Mouse (Mus musculus): ENCODE results near the gene Angptl1.

Gene Angptl1

DNA sequence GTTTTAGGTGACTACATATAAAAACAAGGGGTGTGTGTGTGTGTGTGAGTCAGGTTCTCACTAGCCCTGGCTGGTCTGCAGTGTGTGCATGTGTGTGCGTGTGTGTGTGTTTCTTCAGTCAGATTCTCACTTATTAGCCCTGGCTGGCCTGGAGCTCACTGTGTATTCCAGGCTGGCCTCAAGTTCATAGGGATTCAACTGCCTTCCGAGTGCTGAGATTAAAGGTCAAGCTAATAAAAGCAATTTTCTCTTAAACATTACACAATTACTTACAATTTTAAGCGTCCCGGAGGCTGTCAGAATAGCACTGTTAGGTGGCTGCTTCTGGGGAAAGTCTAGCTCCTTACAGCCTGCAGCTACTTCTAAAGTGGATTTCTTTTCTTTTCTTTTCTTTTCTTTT is at the start of gene Angptl1:
TSS of gene Angptl1 (plus strand) at position 386 of the 400 bp plus-strand sequence.
- no peak for DNase-seq (ENCODE audit: low read depth, low spot score)

DNA sequence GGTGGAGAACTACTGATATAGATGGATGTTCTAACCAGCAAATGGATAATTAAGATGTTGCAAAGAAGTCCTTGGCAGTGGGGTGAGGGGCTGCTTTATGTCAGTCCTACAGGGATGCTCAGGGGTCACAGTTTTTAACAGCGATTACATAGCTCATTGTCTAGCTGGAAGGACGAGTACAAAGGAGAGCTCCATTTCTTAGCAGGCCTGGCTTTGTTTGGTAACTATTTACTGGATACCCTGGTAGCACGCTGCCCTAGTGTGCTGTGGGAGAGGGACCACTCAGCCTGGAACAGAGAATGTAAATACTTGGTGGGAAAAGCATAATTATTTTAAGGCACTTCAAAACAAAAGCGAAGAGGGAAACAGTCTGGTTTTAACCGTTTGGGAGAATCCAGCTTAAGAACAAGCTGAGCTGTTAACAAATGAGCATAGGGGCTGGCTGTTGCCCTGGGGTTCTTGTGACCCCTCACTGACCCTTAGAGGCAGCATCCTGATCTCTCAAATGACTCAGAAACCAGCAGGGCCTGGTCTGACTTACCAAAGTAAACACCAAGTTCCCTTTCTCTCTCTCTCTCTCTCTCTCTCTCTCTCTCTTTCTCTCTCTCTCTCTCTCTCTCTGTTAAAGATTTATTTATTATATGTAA is 48.4 kb upstream of the Angptl1 start:
- DNase-seq (ENCODE audit: low read depth, low spot score) = no peak

DNA sequence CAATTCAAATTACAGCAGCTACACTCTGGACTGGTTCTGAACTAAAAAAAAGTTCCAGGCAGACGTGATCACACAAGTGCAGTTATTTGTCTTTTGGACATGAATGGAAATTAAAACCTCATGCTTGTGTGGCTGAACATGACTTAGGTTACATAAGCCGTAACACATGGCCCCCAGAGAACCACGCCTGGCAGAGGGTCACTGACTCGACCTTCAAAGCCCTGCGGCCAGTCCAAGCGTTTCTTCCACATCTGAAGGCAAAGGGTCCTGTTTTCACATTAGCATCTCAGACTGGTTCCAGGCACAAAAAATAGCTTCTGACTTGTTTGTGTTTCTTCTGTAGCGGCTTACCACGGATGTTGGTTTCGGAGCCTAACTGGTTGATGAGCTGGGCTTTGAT is 42.1 kb upstream of the Angptl1 start:
- DNase-seq (ENCODE audit: low read depth, low spot score) = no peak

DNA sequence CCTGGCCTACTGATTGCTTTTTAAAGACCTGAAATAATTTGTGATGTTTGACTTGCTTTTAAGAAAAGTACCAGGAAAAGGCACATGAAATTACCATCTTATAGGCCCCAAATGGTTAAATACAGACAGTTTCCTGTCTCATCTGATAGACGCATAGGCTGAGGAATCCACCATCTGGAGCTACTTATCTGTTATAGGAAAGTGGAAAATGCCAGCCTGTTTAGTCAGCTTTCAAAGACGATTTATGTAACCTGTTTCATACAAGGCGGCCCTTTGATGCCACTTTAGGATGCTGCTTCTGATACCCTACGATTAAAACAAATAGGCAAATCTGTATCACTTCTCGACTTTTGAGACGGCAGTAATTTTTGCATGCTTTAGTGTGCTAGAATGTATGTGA is 37.1 kb upstream of the Angptl1 start:
- DNase-seq (ENCODE audit: low read depth, low spot score) = no peak

DNA sequence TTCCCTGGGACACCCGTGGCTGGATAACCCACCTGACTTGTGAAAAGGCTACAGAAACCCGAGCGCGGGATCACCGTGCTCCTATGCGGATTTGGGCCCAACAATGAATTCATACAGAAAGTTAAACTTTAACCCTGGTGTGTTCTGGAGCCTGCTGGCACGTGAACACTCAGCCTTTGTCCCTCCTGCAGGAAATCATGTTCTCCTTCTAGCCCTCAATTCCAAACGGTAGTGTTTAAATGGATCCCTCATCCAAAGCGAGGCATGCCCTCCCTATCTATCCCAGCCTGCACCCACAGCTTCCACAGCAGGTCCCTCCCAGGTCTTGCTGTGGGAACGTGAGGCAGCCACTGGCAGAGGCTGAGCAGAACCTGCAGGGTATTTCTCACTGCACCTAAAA is 30.0 kb upstream of the Angptl1 start:
- no peak for DNase-seq (ENCODE audit: low read depth, low spot score)

DNA sequence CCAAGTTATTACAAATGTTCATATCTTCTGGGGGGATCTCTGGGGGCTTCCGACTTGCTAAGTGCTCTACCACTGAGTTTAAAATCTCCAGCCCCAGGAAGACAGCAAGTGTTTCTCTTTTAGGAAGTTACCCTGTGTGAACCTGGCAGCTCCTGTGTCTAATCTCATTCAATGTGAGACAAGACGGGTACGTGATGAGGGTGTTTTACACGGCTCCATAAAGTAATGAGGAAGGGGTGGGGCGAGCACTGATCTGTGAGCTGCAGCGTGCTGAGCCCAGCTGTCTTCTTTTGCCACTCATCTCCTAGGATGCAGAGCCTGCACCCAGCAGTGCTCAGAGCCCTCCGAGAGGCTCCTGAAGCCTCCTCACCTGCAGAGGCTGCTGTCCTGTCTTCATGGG is 26.4 kb upstream of the Angptl1 start:
- no peak for DNase-seq (ENCODE audit: low read depth, low spot score)

DNA sequence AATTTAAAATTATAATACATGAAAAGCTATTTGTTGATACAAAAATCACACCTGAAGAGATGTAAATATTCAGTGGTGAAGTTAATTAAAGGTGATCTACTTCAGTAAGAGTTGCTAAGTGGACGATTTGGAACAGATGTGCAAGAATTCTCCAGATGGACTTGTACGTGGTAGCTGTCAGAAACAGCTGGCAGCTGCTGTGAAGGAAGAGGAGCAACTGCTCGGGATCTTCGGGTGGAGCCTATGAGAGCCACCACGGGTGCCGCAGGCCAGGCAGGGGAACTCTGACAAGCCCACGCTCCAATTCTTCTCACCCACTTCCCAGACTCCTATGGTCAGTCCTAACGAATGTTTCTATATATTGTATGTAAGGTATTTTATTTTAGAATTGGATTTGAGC is 25.6 kb upstream of the Angptl1 start:
- DNase-seq (ENCODE audit: low read depth, low spot score) = no peak

DNA sequence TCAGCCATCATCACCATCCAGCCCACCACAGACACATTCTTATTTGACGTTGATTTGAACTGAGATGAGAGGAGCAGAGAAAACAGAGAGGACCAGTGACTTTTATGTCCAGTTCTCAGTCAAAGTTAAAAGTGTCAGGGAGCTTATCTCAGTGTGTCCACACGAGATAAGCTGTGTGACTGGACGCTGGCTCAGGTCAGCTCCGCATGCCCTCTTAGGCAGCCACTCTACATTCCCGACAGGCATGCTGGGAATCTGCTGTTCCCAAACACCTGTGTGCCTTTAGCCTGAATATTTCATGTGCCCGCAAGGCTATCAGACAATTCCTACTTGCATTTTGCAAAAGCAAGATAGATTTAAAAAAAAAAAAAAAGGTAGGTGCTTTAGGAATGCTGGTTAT is 24.9 kb upstream of the Angptl1 start:
- no peak for DNase-seq (ENCODE audit: low read depth, low spot score)

DNA sequence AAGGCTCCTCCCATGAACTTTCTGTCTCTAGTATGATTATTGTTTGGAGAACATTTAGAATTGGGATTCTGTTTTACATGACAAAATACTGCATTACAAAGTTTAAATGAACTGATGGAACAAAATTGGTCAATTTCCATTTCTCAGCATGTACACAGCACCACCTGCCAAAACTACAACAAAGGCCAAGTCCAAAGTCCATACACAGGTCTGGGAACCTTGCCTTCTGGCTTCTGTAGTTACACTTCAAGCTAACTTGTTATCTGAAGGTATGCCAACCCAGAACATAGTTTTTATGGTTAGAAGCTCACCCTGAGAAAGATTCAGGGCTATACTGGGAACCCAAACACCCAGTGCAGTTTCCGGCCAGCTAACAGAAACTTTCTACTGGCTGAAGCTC is 19.1 kb upstream of the Angptl1 start:
- DNase-seq (ENCODE audit: low read depth, low spot score) = no peak

DNA sequence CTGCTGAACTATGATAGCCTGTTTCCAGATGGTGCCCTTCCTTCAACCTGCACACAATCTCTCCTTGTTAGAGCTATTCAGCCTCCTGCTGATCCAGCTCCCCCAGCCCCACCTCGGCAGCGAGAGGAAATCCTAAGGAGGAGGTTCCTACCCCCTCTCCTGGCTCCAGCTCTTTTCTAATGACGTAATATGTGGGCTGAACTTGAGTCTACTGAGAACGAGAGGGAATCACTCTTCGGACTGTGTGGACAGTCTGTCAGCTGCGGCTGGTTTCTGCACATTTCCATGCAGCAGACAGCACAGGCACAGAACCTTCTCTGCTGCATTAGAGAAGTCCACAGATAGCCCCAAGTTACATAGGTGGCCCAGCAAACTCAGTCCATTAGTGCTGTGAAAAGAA is 333 bp downstream of the Angptl1 start:
- peak; percentile 30 for DNase-seq (ENCODE audit: low read depth, low spot score)

DNA sequence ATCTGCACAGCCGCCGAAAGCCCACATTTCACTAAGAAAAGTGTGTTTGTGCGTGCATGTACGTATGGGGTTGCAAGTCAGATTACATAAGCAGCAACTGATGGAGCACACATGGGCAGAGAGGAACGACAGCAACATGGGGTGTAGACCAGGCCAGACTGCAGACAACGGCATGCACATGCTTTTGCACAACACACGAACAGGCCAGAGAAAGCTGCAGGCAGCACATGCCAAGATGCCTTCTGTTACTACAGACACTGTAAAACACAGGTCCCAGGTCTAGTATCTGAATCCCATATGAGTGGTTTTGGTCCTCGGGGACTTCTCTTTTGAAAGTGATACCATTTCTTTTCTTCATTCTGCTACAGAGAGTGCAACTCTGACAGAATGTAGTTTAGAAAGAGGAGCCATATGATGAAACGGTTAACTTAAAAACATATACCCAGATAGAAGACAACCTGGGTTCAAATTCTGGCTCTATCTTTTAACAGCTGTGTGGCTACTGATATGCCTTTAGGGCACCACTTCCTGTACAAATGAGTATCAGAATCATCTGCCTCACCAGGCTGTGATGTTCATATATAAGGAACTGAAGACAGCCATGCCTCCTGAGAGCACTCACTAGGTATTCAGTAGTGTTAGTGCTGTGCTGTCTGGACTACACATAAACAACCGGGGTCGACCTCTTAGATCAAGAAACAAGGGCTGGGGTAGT is 3.4 kb downstream of the Angptl1 start:
- DNase-seq (ENCODE audit: low read depth, low spot score) = no peak

DNA sequence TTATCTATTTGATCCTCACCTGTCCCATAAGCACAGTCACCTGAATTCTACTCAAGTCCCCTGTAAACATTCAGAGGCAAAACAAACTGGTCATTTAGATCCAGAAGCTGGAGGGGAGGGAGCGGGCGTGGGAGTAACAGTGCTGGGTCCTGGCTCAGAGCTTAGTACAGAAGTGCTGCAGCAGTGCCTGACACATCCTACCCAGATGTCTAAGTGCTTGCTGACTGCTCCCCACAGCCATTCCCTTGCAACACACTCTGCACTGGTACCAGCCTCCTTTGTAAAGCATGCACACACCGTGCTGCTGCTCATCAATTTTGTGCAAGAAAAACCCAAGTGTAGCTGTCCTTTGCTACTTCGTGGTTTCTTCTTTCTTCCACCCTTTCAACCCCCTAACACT is 8.7 kb downstream of the Angptl1 start:
- no peak for DNase-seq (ENCODE audit: low read depth, low spot score)

DNA sequence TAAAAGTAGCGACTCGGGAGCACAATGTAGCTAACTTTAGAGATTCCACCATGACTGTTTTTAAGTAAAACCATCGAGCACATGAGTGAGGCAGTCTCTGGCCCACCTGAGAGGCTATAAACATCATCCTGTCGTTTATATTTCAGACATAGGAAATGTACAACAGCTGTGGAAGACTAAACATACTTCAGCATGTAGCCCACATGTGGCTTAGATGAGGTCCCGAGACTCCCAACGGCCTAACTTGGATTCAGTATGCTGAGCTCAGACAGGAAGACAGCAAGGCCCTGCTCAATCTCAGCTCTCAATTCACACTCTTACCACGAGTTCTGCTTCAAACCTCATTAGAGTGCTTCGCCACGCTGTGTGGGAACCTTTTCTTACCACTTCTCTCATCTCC is 14.0 kb downstream of the Angptl1 start:
- DNase-seq (ENCODE audit: low read depth, low spot score) = no peak

DNA sequence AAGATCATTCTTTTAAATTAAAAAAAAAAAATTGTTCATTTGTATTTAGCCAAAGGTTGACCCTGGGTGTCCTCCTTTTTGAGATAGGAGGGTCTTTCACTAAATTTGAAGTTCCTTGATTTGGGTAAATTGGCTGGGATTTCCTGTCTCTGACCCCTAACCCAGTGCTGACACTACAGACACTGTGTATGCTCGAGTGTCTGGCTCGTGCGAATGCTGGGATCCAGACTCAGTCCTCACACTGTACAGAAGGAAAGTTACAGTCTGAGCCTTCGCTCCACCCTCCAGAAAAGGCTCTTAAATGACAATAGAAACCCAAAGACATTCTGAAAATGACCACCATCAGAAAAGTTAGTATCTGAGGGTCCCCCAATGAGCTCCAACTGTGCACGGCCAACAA is 14.5 kb downstream of the Angptl1 start:
- no peak for DNase-seq (ENCODE audit: low read depth, low spot score)

DNA sequence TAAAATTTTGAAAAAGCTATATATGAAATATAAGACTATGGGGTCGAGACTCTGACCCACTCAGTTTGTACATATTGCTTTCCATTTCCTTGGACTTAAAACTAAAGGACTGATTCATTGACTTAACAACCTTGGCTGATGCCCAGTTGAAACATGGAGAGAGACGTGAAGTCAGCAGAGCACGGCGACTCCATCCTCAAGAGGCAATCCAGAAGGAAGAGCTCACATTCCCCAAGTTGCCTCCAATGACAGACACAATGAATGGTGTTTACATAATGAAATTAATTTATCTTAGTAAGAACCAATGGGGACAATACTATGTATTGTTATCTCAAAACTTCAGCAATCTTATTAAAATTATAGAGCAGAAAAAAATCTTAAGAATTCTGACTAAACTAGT is 16.2 kb downstream of the Angptl1 start:
- no peak for DNase-seq (ENCODE audit: low read depth, low spot score)

DNA sequence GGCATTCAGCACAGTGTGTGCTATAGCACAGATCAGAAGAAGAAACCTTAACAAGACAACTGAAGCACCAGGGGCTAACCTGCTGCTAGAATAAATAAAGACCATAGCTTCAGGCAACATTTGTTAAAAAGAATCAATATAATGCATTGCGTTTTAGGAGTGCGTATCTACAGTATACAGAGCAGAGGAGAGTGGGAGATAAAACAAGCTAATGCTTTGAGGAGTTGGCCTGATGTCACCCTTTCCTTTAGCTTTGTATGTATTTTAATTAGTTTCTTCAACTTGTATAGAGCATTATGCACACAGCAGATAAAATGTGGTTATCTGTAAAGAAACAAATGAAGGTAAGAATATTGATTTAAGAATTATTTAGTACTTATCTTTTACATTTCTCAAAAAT is 18.3 kb downstream of the Angptl1 start:
- DNase-seq (ENCODE audit: low read depth, low spot score) = no peak

DNA sequence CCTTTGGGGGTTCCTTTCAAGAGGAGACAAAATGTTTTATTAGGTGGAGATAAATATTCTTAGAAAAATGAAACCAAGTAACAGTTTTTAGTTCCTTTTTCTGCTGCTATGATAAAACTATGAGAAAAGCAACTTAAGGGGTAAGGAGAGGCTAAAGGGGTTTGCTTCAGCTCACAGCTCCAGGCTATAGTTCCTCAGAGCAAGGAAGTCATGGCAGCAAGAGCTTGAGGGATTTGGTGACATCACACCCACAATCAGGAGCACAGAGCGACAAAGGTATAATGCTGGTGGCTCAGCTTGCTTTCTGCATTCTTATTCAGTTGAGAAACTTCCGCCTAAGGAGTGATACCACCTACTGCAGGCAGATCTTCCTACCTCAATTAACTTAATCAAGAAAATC is 20.8 kb downstream of the Angptl1 start:
- no peak for DNase-seq (ENCODE audit: low read depth, low spot score)

DNA sequence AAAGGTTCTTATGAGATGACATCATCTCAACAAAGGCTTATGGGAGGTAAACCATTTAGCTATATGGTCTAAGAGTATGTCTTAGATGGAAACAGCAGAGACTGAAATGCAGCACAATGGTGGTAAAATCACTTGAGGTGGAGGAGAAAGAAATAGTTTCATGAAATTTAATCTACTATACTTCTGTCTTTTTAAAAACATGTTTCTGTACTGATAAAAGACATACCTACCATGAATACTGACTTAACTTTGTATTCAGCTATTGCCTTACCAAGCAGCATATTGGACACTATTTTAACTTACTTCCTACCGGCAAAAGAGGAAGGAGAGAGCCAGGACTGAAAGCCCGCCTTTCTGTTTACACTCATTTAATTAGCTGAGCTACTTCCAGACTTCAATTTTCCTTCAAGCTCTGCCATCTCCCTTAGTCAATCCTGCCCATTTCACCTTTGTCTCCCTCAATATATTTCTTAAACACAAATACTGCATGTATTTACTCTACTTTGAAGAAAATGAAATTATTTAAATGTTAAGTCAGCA is 21.4 kb downstream of the Angptl1 start:
- DNase-seq (ENCODE audit: low read depth, low spot score) = no peak

DNA sequence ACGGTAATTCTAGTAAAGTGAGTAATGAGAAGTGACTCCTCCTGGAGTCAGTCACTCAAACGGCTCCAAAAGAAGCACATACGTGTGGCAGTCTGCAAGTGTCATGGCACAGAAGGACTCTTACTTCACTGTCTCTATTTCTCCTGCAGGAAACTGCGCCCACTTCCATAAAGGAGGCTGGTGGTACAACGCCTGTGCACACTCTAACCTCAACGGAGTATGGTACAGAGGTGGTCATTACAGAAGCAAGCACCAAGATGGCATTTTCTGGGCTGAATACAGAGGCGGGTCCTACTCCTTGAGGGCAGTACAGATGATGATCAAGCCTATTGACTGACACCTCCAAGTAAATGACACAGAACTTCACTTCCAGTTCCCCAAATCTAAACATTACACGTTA is 21.9 kb downstream of the Angptl1 start:
- no peak for DNase-seq (ENCODE audit: low read depth, low spot score)

DNA sequence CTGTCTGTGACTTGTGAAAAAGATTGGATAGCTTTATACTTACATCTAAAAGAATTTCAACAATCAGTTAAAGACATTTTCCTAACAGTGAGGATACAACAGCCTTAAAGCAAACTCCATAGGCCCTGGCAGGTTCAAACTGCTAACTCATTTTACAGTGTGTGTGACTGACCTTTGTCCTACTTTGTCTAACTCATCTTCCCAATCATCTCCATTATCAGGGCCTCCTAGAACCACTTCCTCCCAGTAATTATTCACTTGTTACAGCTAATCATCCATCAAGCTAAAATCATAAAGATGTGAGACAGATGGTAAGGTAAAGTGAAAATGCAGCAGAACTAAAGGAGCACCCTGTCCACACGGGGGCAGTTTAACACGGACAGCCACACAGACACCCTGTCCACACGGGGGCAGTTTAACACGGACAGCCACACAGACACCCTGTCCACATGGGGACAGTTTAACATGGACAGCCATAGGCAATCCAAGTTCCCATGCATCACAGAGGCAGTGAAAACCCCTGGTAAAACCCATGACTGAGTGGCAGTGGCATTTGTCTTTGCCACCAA is 23.2 kb downstream of the Angptl1 start:
- DNase-seq (ENCODE audit: low read depth, low spot score) = no peak

DNA sequence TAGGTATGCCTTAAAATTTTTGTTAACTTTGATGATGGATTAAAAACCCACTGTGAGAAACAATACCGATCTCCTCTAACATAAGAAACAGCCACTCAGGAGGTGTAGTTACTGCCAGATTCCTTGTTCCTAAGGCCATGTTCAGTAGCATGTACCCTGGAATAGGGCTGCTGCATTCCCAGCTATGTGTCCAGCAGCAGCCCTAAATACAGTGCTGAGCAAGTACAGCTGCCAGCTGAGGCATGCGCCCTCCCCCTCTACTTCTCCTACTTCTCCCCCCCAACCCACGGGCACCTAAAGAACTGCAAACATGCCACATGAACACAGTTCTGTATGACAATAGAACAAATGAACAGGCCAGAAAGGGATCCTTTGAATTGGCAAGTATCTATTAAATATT is 25.4 kb downstream of the Angptl1 start:
- peak; percentile 8 for DNase-seq (ENCODE audit: low read depth, low spot score)

DNA sequence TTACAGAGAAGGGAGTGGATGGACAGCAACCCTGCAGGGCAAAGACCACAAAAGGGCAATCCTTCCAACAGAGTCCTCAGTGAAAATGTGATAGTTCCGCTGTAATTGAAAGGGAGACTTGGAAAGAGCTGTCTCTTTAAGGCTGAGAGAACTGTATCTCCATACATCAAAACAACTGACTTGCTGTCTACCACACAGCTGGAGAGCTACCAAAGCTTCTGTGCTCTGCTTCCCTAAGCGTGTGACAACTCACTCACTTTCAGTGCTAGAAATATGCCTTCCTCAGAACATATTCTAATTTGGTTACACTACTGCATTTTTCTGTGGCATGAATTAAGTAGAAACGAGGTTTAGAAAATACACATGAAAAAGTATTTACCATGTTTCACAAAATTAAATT is 25.9 kb downstream of the Angptl1 start:
- DNase-seq (ENCODE audit: low read depth, low spot score) = peak; percentile 9

DNA sequence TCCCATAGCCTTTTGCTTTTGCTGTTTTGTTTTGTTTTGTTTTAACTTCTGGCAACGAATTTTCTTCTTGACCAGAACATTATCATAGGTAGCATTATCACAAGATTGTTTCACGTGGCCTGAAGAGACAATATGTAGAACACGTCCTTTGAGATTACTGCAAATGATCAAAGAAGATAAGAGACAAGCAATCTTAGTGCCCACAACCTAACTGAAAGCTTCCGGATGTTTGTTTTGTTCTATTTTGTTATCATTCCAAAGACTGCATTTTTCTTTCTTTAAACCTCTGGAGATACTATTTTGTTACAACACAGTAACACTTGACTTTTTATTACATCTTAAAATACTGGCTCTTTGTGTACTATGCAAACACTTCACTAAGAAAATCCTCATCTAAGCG is 31.7 kb downstream of the Angptl1 start:
- no peak for DNase-seq (ENCODE audit: low read depth, low spot score)

All from ZHBTc4 (cell line).